Mouse (Mus musculus) adrenal gland, adult (tissue): Measurements from ENCODE around the gene Relt.

Experiments
- DNase-seq, 2 experiments: peaks; one replicate each; pipeline ENCODE4 v3.0.0; 2022 to 2023; ENCODE audit warnings: low spot score in 1 of 2; ENCODE audit not compliant: inconsistent age in 2 of 2

Relt gene

GRCm38 (mm10) chr7:100846033-100846432 lies 17.2 kb downstream of the Relt start:
- DNase-seq = peak; percentile 4 to 25

GRCm38 (mm10) chr7:100845412-100845811 lies 17.8 kb downstream of the Relt start:
- DNase-seq = peak; percentile 46 to 52

DNA sequence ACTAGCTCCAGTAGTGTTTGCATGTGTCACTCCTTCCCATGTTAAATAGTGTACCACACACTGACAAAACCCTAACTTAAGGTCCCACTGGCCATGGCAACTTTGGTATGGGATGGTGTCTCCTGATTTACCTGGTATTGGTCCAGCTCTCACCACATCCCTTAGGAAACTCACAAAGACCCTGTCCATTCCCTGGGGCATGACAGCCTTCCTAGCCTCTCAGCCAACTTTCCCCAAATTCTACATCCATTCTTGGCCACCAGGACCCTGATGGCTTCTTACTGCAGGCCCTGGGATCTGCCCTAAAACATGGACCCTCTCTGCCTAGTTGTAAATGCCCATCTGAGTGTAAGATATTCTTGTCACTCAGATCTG lies 18.2 kb downstream of the Relt start:
- DNase-seq = no peak

- peak in 1 of 2 experiments; percentile 3 for DNase-seq
Measured at GRCm38 (mm10) chr7:100844385-100845025, 18.7 kb downstream of the Relt start.

DNA sequence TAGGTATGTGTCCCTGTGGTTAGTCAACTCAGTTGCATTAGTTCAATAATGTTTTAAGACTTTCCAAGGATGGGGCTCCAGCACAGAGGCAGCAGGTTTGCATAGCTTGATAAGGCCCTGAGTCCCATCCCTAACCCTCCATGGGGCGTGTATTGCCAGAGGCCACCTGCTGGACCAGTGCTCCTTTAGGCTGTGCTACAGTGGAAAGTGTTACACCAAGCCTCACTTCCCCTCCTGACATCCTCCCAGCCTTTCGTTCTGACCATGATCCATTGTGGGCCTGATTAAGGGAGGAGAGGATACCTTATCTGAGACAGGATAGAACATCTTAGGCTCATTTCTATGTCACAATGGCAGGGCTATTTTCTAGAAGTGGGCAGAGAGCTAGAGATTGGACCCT lies 19.4 kb downstream of the Relt start:
- no peak for DNase-seq

- peak in 1 of 2 experiments; percentile 24 for DNase-seq
Measured at GRCm38 (mm10) chr7:100842175-100842574, 21.1 kb downstream of the Relt start.

DNA sequence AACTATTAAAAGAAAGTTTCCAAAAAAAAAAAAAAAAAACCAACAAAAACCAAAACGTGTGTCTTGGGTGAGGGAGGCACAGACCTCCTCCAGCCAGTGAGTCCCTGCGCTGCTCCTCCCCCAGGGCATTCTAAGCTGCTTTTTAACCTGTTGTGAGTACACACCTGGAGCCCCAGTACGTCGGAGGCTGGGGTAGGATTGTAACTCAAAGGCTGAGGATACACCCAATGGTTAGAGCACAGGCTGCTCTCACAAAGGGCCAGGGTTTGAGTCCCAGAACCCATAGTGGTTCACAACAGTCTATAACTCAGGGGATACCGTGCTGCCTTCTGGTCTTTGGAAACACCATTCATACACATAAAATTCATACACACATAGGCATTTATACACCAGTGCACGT lies 21.6 kb downstream of the Relt start:
- DNase-seq = no peak

DNA sequence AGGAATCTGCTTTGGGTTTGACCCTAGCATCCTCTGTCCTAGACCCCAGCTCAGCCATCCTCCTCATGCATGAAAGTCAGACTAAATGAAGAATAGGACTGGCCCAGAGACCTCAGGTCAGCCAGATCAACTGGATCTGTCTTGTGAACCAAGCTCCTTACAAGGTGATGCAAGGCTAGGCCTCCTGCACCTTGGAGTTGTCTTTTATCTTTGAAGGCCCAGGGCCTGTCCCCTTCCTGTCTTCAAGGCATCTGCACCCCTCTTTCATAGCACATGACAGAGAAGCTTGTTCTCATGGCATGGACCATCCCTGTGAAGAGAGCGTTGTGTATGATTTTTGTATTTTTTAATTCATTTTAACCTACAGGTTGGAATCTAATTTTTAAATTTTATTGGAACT lies 22.3 kb downstream of the Relt start:
- no peak for DNase-seq

DNA sequence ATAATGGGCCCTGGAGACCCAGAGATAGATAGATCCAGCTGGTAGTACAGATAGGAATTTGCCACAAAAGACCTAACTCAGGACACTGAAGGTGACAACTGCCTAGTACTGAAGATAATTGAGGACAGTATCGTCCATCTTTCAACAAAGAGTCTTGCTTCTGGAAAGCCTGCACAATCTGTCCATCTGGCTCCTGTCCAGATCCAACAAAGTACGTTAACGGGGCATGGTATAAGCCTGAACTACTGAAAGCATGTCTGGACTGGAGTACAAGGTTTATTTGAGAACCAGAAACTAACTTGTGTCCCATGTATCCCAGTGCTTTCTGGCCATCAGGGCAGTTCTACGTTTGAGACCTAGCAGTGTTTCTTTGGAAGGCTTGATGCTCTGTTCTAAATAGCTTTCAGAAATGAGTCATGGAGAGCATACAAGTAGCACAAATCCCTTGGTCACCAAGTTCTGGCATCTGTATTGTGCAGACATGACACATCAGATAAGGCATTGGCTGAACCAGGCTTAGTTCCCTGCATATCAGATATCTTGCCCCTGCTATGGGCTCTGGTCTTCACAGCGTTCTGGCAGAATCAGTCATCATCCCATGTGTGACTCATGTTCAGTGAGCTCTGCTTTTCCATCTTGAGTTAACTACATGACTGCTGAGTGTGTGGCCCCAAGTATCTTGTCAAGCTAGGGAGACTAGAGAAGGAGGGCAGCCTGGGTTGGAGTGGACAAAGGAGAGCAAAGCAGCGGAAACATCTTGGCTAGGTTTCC lies 23.4 kb downstream of the Relt start:
- DNase-seq = peak; percentile 47 to 54

DNA sequence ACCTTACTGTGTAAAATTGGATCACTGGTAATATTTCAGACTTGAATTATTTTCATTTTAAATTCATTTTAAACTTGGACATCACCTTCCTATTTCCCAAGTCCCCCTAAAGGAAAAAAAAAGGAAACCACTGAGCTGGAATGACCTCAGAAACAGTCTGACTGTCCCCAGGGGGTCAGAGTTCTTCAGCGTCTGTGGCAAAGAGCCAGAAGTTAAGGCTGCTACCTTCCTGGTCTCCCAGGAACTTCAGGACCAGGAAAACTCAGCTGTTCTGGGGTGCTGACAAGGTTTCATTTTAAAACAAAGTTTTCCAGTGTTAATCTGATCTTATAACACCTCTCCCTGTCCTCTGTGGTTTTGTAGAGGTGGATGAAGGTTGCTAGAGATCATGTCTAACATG lies 25.5 kb downstream of the Relt start:
- no peak for DNase-seq

GRCm38 (mm10) chr7:100836657-100837056 lies 26.6 kb downstream of the Relt start:
- peak in 1 of 2 experiments; percentile 4 for DNase-seq

GRCm38 (mm10) chr7:100835711-100836110 lies 27.5 kb downstream of the Relt start:
- no peak for DNase-seq

DNA sequence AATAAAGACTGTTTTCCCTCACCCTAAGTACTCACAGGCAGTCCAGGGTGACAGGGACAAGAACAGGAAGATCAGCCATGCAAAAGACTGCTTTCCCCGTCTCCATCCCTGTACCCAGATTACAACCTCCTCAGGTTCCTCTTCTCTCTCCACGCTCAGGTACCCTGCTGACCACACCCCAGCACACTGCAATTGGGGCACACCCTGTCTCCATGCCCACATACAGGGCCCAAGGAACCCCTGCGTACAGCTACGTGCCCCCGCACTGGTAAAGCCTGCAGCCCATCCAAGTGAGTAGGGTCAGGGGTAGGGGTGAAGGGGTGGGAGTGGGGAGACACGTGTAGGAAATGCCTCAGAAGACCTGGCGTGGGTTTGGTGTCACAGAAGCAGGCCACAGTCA lies 28.1 kb downstream of the Relt start:
- DNase-seq = no peak

GRCm38 (mm10) chr7:100833859-100834258 lies 29.4 kb downstream of the Relt start:
- DNase-seq = no peak

GRCm38 (mm10) chr7:100828549-100828948 lies 34.7 kb downstream of the Relt start:
- DNase-seq = no peak

- DNase-seq = no peak
Measured at GRCm38 (mm10) chr7:100824661-100825060, 38.6 kb downstream of the Relt start.

DNA sequence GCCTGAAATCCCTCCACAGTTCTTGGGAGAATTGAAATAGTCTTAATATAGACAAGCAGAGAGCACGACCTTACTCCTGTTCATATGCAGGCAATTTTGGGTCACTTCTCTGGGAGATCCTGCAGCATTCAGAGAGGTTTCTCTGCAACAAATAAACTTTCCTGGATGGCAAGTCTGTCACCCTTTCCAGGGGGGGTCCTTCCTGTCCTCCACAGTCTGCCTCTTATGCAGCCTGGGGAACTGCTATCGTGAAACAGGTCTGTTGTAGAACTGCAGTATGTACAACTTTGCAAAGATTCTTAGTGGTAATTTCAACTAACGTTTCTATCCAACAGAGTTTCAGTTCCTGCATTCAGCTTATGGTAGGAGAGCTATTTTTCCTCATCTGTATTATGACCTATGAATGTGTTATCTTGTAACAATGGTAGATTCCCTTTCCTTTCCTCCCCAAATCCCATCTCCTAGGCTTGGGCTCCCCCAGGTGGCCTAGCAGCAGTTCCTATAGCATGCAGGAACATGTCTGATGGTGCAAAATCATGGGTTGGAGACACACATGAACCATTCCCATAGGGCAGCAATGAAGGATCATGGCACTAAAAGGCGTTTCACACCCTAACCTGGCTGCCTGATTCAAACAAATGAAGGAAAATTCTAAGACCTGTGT lies 44.7 kb downstream of the Relt start:
- peak in 1 of 2 experiments; percentile 42 for DNase-seq

- no peak for DNase-seq
Measured at GRCm38 (mm10) chr7:100817442-100817760, 45.8 kb downstream of the Relt start.

DNA sequence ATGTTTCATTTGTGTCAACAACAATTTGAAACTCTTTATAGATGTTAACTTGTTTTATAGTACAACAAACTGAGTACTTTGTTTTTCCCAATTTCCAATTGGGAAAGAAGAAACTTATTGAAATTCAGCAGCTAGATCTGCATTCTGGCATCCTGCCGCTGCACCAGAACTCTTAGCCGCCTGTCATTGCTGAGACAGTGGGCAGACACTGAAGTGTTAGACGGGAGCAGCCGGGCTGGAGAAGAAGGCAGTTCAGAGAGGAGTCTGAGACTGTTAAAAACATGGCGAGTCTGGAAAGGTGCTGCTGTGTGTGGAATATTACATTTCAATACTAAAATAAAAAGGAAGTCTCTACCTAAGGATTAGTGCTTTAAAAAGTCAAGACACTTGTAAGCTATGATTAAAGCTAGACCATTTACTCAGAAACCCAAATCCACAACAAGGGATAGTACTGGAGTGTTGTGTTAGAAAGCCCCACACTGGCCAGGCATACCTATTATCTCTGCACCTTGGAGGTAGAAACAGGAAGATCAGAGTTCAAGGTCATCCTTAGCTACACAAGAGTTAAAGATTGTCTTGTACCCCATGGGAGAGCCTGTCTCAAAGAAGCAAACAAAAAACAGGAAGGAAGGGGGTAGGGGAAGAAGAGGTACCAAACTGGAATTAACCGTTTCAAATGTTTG lies 46.3 kb downstream of the Relt start:
- DNase-seq = no peak

- DNase-seq = no peak
Measured at GRCm38 (mm10) chr7:100815900-100816570, 47.2 kb downstream of the Relt start.

DNA sequence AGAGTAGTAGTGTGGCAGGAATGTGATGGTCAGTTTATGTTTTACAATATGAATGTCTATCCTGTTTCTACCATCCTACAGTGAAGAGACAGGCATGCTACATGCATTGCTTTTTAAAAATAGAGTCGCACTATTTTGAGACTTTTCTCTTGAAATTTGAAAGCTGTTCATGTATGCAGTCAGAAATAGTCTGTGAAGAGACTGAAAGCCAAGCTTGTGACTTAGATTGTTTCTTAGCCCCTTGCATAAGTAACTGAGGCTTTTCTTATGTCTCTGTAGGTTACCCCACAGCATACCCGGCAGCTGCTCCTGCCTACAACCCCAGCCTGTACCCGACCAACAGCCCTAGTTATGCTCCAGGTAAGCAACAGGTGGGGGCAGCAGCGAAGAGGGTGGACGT lies 50.6 kb downstream of the Relt start:
- DNase-seq = no peak
